Mouse (Mus musculus) small intestine, adult 2 months (tissue): Measurements from ENCODE around the gene Rapgef3. TPM values are rescaled to one million over a fixed set of nuclear protein-coding genes. Genes with fewer than 3 reads are reported as not detected.

Experiments
- H3K27ac ChIP-seq: fragments of 200-500 bp; 2 replicates; pipeline ENCODE4 v1.5.1; 2012; ENCODE audit warnings: low read depth, low read length, control low read depth, inconsistent platforms; ENCODE audit not compliant: insufficient read depth
- H3K27me3 ChIP-seq: fragments of 200-500 bp; 2 replicates; pipeline ENCODE4 v1.6.1; 2012; ENCODE audit warnings: mild to moderate bottlenecking, moderate library complexity, low read length, inconsistent platforms; ENCODE audit not compliant: control insufficient read depth, insufficient read depth
- H3K36me3 ChIP-seq: fragments of 200-500 bp; 2 replicates; pipeline ENCODE4 v1.6.1; 2012; ENCODE audit warnings: mild to moderate bottlenecking, low read length, control low read depth, inconsistent platforms; ENCODE audit not compliant: control insufficient read depth, insufficient read depth
- H3K4me1 ChIP-seq: fragments of 200-500 bp; 2 replicates; pipeline ENCODE4 v1.6.1; 2012; ENCODE audit warnings: low read length, inconsistent platforms, mixed read lengths; ENCODE audit not compliant: control insufficient read depth, insufficient read depth, insufficient read length
- H3K4me3 ChIP-seq: fragments of 200-500 bp; 2 replicates; pipeline ENCODE4 v1.5.1; 2012; ENCODE audit warnings: low read depth, mild to moderate bottlenecking, control low read depth, inconsistent platforms, low read length, moderate library complexity
- CTCF ChIP-seq: fragments of 200-500 bp; IDR thresholded peaks from 2 replicates; pipeline ENCODE4 v1.5.1; 2012; ENCODE audit warnings: low read depth, mild to moderate bottlenecking, control low read depth, inconsistent platforms, low read length, moderate library complexity, mixed read lengths; ENCODE audit not compliant: insufficient replicate concordance, insufficient read length; ENCODE audit errors: extremely low read depth
- POLR2A ChIP-seq: fragments of 200-500 bp; IDR thresholded peaks from 2 replicates; pipeline ENCODE4 v1.6.1; 2012; ENCODE audit warnings: low read depth, mild to moderate bottlenecking, control low read depth, inconsistent platforms, low read length, moderate library complexity
- WGBS: fragments of 180-500 bp; shearing (Covaris S2); methylation state at CpG from one replicate; pipeline ENCODE4 v1.1.7; 2018; 5-methylcytosine and 5-hydroxymethylcytosine counted together
- polyA plus RNA-seq: library from polyadenylated mRNA; depleted of rRNA; stranded (reverse); fragments of >200 nt; gene quantifications from 2 replicates; pipeline ENCODE4 v1.2.3, GENCODE M21; 2012; rRNA removed

The Rapgef3 gene
- 11.3 and 17.1 TPM in 2 replicates for polyA plus RNA-seq

DNA sequence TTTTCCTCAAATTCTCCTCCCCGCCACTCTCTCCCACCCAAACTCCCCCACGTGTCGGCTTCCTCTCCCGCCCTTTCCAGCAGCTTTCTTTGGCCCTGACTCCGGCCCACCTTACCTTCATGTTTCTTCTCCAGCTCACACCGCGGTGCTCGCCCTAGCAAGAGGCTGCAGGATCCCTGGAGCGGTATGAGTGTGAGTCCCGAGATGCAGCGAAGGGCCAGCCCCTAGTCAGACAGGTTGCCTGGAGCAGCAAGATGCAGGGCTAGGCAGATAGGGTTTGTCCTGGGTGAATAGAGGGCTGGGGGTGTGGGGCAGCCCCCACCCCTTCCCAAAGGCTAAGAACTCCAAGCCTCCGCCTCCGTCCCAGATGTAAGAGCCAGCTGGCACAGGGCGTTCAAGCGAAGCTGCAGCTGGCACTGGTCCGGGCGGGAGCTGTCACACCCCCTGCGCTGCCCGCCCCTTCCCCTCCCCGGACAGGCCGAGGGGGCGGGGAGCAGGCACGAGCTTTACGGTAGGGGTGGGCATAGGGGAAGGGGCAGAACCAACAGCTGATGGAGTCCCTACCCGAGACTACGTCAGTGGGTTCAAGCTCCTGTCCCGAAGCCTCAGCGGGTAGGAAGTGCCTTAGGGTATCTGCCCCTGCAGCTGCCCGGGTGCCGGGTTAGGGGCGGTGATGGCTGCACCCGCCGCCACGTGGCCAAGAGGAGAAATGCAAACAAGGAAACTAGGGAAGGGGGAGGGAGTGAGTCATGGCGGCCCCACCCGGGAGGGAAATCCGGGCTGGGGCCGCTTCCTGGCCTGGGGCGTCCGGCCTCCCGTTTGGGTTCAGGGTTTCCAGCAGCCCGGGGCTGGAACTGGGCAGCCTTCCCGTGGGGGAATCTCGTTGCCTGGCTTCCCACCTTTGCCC is at the start of gene Rapgef3:
Rapgef3 (minus strand) TSS at position 693 of the 907 bp plus-strand sequence.
- peak within 1 kb of the TSS; percentile 70 for H3K4me3 ChIP-seq
- WGBS, result 2% methylated on average over 44 of the region's 44 CpGs
- H3K36me3 ChIP-seq, result no peaks in the 10 kb centered on the region
- peak within 1 kb of the TSS; percentile 63 for H3K27ac ChIP-seq
- TF ChIP-seq CTCF (peak; percentile 49; the same call in 1 of the 2 replicates), POLR2A (no peak)
- H3K4me1 ChIP-seq, result peaks cover 9% of the 10 kb centered on the region
- H3K27me3 ChIP-seq, result peaks cover 21% of the 10 kb centered on the region

DNA sequence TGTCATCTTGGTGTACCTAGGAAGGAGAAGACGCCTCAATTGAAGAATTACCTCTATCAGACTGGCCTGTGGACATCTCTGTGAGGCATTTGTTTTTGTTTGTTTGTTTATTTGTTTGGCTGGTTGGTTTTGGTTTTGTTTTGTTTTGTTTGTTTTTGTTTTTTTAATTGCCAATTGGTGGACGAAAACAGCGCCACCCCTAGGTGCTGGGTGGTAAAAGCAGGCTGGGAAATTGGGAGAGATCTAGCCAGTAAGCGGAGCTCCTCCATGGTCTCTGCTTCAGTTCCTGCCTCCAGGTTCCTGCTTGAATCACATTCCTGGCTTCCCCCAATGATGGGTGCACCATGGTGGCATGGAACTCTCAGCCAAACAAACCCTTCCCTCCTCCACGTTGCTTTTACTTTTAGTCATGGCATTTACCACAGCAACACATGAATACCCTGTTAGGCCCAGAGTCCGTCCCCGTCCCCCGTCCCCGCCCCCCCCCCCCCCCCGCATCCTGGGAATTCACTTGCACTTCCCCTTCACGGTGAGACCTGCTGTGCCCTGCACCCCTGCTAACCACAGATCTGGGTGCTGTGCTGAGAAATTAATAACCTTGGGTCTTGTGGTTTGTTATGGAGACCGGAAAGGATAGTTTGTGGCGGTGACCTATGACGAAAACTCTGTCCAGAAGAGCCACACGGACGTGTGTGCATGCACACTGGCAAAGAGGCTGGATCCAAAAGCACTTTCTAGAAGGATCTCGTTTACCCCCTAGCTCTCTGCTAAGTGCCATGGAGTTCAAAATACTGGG is 48.6 kb upstream of the Rapgef3 start:
- 84% methylated on average over 17 of the region's 17 CpGs for WGBS
- TF ChIP-seq CTCF, result no peak
- TF ChIP-seq POLR2A, result no peak
- H3K4me1 ChIP-seq, result peaks cover 15% of the 10 kb centered on the region

DNA sequence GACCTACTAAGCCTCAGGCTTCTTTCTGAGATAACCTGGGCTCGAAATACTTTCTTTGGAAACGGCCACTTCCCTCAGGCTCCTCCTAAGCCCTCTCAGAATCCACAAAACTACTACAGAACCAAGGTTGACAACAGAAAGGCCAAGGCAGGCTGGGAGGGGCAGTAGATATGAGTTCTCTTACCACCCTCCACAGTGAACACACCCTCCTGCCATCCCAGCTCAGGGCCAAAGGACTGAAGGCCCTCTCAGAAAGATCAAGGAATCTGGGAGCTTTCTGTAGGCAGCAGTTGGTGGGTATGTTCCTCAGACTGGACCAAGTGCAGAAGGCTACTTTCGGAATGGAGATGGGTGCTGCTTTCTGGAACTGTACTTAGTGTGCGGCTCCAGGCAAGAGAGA is 47.5 kb upstream of the Rapgef3 start:
- Histone ChIP-seq H3K4me3 (no peak overlapping the region), H3K27ac (no peak overlapping the region), H3K4me1 (peaks cover 12% of the 10 kb centered on the region), H3K36me3 (no peaks in the 10 kb centered on the region), H3K27me3 (no peaks in the 10 kb centered on the region)
- no peak for TF ChIP-seq CTCF
- TF ChIP-seq POLR2A, result no peak
- 92% methylated on average over 4 of the region's 4 CpGs for WGBS

More for the DNA sequence above, 48.6 kb upstream of the Rapgef3 start:
- Histone ChIP-seq H3K27me3 (no peaks in the 10 kb centered on the region), H3K27ac (no peak overlapping the region), H3K4me3 (no peak overlapping the region), H3K36me3 (no peaks in the 10 kb centered on the region)

DNA sequence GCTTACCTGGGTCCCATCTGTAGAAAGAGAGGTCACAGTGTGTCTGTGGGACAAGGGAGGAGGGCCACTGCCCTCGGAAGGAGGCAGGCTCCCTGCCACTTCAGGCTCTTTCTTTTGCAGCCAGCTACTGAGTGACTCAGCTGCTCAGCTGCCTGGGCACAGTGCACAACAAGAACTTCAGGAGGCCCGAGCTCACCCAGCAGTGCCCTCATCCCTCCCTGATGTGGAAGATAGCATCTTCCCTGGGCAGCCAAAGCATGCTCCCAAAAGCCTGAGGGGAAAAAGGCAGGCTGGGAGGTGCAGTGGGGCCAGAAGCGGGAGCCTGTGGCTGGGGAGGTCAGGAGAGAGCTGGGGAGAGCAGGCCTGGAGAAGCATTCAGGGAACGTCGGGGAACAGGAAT is 46.9 kb upstream of the Rapgef3 start:
- H3K27me3 ChIP-seq, result no peaks in the 10 kb centered on the region
- no peak overlapping the region for H3K4me3 ChIP-seq
- TF ChIP-seq POLR2A (no peak), CTCF (no peak)
- H3K36me3 ChIP-seq, result no peaks in the 10 kb centered on the region
- WGBS, result 54% methylated on average over 5 of the region's 5 CpGs
- H3K4me1 ChIP-seq, result peaks cover 12% of the 10 kb centered on the region
- no peak overlapping the region for H3K27ac ChIP-seq

DNA sequence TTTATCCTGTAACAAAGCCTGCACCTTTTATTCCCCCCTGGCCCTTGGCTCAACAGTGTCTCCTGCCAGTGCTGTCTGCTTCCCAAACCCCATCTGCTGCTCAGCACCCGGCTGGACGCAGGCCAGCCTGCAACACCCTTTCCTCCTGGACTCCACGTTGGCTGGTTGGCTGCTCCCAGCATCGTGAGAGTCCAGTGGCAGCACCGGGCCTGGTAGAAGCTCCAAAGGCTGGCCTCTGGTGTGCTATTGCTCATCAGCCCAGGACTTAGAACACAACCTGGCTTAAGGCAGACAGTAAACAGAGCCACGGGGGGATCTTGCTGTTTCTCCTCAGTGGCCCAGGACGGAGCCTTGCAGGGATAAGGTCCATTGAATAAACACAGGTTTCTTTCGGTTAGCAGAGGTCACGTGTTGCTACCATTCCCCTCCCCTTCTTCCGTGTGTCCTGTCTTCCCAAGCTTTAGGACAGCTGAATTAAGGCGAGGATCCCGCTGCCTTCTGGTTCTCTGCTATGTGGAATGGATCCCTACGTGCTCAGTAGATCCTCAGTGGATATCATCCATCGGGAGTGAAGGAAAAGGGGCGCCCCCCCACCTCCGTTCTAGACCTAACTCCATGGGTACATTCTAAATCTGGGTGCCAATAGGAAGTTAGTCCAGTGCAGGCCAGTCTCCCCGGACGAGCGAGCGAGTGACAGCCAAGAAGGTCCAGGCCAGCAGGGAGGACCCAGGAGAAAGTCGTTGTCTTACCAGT is 45.9 kb upstream of the Rapgef3 start:
- peak overlapping the region; percentile 34 for H3K4me3 ChIP-seq
- H3K27me3 ChIP-seq, result no peaks in the 10 kb centered on the region
- TF ChIP-seq POLR2A (no peak), CTCF (no peak)
- H3K27ac ChIP-seq, result no peak overlapping the region
- H3K4me1 ChIP-seq, result peaks cover 12% of the 10 kb centered on the region
- 47% methylated on average over 21 of the region's 21 CpGs for WGBS
- H3K36me3 ChIP-seq, result peaks cover 5% of the 10 kb centered on the region; the same call in 1 of the 2 replicates

DNA sequence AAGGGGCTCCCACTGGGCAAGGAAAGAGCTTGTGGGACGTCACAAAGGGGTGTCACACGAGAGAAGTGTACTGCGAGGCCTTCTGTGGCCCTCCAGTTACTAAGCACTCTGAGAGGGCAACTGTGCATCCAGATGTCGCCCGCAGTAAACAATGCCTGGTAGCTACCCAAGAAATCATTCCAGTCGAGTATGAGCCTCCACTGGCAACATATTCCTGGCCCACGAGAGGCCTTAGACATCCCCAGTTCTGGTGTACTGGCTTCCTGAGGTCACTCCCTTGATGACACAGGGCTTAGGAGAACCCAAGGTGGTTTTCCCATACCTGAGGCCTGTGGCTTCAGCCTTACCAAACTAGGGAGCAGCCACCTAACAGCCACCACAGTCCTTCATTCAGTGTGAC is 45.1 kb upstream of the Rapgef3 start:
- WGBS, result 73% methylated on average over 7 of the region's 7 CpGs
- no peak overlapping the region for H3K27ac ChIP-seq
- H3K4me1 ChIP-seq, result peaks cover 12% of the 10 kb centered on the region
- TF ChIP-seq CTCF (no peak), POLR2A (no peak)
- no peaks in the 10 kb centered on the region for H3K27me3 ChIP-seq
- H3K4me3 ChIP-seq, result no peak overlapping the region
- H3K36me3 ChIP-seq, result peaks cover 9% of the 10 kb centered on the region; the same call in 1 of the 2 replicates
